Mouse (Mus musculus): ENCODE measurements around the gene Slc9c1. TPM values are rescaled to one million over a fixed set of nuclear protein-coding genes. Genes with fewer than 3 reads are reported as not detected.

The Slc9c1 gene
- polyA plus RNA-seq, 1 experiment from 2014 or later = not detected

- H3K27ac ChIP-seq = no peak overlapping the region
- 87% methylated on average over 4 of the region's 4 CpGs for WGBS
- H3K9me3 ChIP-seq = no peaks in the 10 kb centered on the region
- peaks cover 7% of the 10 kb centered on the region; the same call in 1 of the 2 replicates for H3K4me1 ChIP-seq
- no peak for DNase-seq (ENCODE audit: low spot score)
- no peaks in the 10 kb centered on the region for H3K27me3 ChIP-seq (ENCODE audit: insufficient read depth, poor library complexity, severe bottlenecking)
- no peak overlapping the region for H3K4me3 ChIP-seq
- no peaks in the 10 kb centered on the region for H3K36me3 ChIP-seq
Measured at GRCm38 (mm10) chr16:45632420-45632819, 97.3 kb downstream of the Slc9c1 start.

- H3K36me3 ChIP-seq = no peaks in the 10 kb centered on the region
- no peak overlapping the region for H3K27ac ChIP-seq
- no peak for DNase-seq (ENCODE audit: low spot score)
- no peak overlapping the region for H3K4me3 ChIP-seq
- H3K4me1 ChIP-seq = no peaks in the 10 kb centered on the region
- H3K9me3 ChIP-seq = no peaks in the 10 kb centered on the region
- WGBS = 83% methylated on average over 2 of the region's 2 CpGs
- no peaks in the 10 kb centered on the region for H3K27me3 ChIP-seq (ENCODE audit: insufficient read depth, poor library complexity, severe bottlenecking)
Measured at GRCm38 (mm10) chr16:45635826-45636225, 100.7 kb downstream of the Slc9c1 start.

GRCm38 (mm10) chr16:45640070-45640762 lies 105.1 kb downstream of the Slc9c1 start:
- Histone ChIP-seq H3K4me1 (0 out of 2 replicates have a peak, but pooled peaks cover 4% of the 10 kb centered on the region), H3K27ac (no peak overlapping the region), H3K27me3 (ENCODE audit: insufficient read depth, poor library complexity, severe bottlenecking) (no peaks in the 10 kb centered on the region), H3K4me3 (no peak overlapping the region), H3K36me3 (no peaks in the 10 kb centered on the region), H3K9me3 (no peaks in the 10 kb centered on the region)
- WGBS = 70% methylated on average over 10 of the region's 10 CpGs
- no peak for DNase-seq (ENCODE audit: low spot score)

GRCm38 (mm10) chr16:45641301-45641700 lies 106.2 kb downstream of the Slc9c1 start:
- no peaks in the 10 kb centered on the region for H3K27me3 ChIP-seq (ENCODE audit: insufficient read depth, poor library complexity, severe bottlenecking)

GRCm38 (mm10) chr16:45643944-45644343 lies 108.8 kb downstream of the Slc9c1 start:
- Histone ChIP-seq H3K4me3 (no peak overlapping the region), H3K27me3 (ENCODE audit: insufficient read depth, poor library complexity, severe bottlenecking) (no peaks in the 10 kb centered on the region), H3K4me1 (0 out of 2 replicates have a peak, but pooled peaks cover 4% of the 10 kb centered on the region), H3K36me3 (no peaks in the 10 kb centered on the region), H3K27ac (no peak overlapping the region), H3K9me3 (no peaks in the 10 kb centered on the region)
- DNase-seq (ENCODE audit: low spot score) = no peak
- WGBS = 75% methylated on average over 3 of the region's 3 CpGs

More at GRCm38 (mm10) chr16:45641301-45641700, 106.2 kb downstream of the Slc9c1 start:
- Histone ChIP-seq H3K4me1 (0 out of 2 replicates have a peak, but pooled peaks cover 4% of the 10 kb centered on the region), H3K27ac (no peak overlapping the region), H3K9me3 (no peaks in the 10 kb centered on the region), H3K36me3 (no peaks in the 10 kb centered on the region), H3K4me3 (no peak overlapping the region)
- 62% methylated on average over 3 of the region's 3 CpGs for WGBS
- no peak for DNase-seq (ENCODE audit: low spot score)

- 48% methylated on average over 6 of the region's 6 CpGs for WGBS
- Histone ChIP-seq H3K4me1 (0 out of 2 replicates have a peak, but pooled peaks cover 4% of the 10 kb centered on the region), H3K36me3 (no peaks in the 10 kb centered on the region), H3K4me3 (no peak overlapping the region), H3K27me3 (ENCODE audit: insufficient read depth, poor library complexity, severe bottlenecking) (no peaks in the 10 kb centered on the region), H3K9me3 (no peaks in the 10 kb centered on the region), H3K27ac (no peak overlapping the region)
- DNase-seq (ENCODE audit: low spot score) = no peak
Measured at GRCm38 (mm10) chr16:45644380-45644779, 109.3 kb downstream of the Slc9c1 start.

GRCm38 (mm10) chr16:45651497-45651896 lies 116.4 kb downstream of the Slc9c1 start:
- H3K4me3 ChIP-seq = no peak overlapping the region
- peaks cover 15% of the 10 kb centered on the region for H3K4me1 ChIP-seq
- no peaks in the 10 kb centered on the region for H3K36me3 ChIP-seq
- H3K9me3 ChIP-seq = no peaks in the 10 kb centered on the region
- peaks cover 15% of the 10 kb centered on the region for H3K27me3 ChIP-seq (ENCODE audit: insufficient read depth, poor library complexity, severe bottlenecking)
- no peak overlapping the region for H3K27ac ChIP-seq
- 44% methylated on average over 2 of the region's 2 CpGs for WGBS
- no peak for DNase-seq (ENCODE audit: low spot score)

- no peaks in the 10 kb centered on the region for H3K9me3 ChIP-seq
- no peak for DNase-seq (ENCODE audit: low spot score)
- H3K36me3 ChIP-seq = no peaks in the 10 kb centered on the region
- H3K27me3 ChIP-seq (ENCODE audit: insufficient read depth, poor library complexity, severe bottlenecking) = peaks cover 15% of the 10 kb centered on the region
- peak overlapping the region; percentile 61 for H3K4me3 ChIP-seq
- H3K4me1 ChIP-seq = peaks cover 15% of the 10 kb centered on the region
- WGBS = 8% methylated on average over 17 of the region's 17 CpGs
- H3K27ac ChIP-seq = peak overlapping the region; percentile 64
Measured at GRCm38 (mm10) chr16:45653009-45653933, 118.2 kb downstream of the Slc9c1 start.

GRCm38 (mm10) chr16:45653934-45654332 lies 118.8 kb downstream of the Slc9c1 start, which contains the start of gene BC016579:
Gene BC016579 (minus strand): TSS chr16:45654068.
- 3% methylated on average over 20 of the region's 20 CpGs for WGBS
- no peaks in the 10 kb centered on the region for H3K9me3 ChIP-seq
- DNase-seq (ENCODE audit: low spot score) = no peak

GRCm38 (mm10) chr16:45654465-45654864 lies 119.4 kb downstream of the Slc9c1 start:
- WGBS = 63% methylated on average over 9 of the region's 9 CpGs
- no peak for DNase-seq (ENCODE audit: low spot score)
- no peak overlapping the region for H3K27ac ChIP-seq
- H3K4me1 ChIP-seq = peaks cover 15% of the 10 kb centered on the region
- no peaks in the 10 kb centered on the region for H3K36me3 ChIP-seq
- peak overlapping the region; percentile 61 for H3K4me3 ChIP-seq
- H3K9me3 ChIP-seq = no peaks in the 10 kb centered on the region
- H3K27me3 ChIP-seq (ENCODE audit: insufficient read depth, poor library complexity, severe bottlenecking) = peaks cover 15% of the 10 kb centered on the region

More at GRCm38 (mm10) chr16:45653934-45654332, 118.8 kb downstream of the Slc9c1 start, which contains the start of gene BC016579:
- Histone ChIP-seq H3K27me3 (ENCODE audit: insufficient read depth, poor library complexity, severe bottlenecking) (peaks cover 15% of the 10 kb centered on the region), H3K4me1 (peaks cover 15% of the 10 kb centered on the region), H3K36me3 (no peaks in the 10 kb centered on the region), H3K4me3 (peak within 1 kb of the TSS; percentile 61), H3K27ac (peak within 1 kb of the TSS; percentile 64)

Measured in heart, embryonic 10.5 days (tissue).